Mouse (Mus musculus) midbrain, postnatal 0 days (tissue): ENCODE measurements around the gene Eng. TPM values are rescaled to one million over a fixed set of nuclear protein-coding genes. Genes with fewer than 3 reads are reported as not detected.

Source experiments
- ATAC-seq: fragments of 200-750 bp; cut with Nextera tagmentation; 2 replicates; pipeline ENCODE4 v1.8.0; 2017; ENCODE audit warnings: moderate number of reproducible peaks, mild to moderate bottlenecking, moderate TSS enrichment, moderate library complexity; ENCODE audit not compliant: low FRiP score
- DNase-seq: peaks from one replicate; pipeline ENCODE4 v3.0.0-alpha.2; 2015; ENCODE audit warnings: low spot score
- H3K27ac ChIP-seq: fragments of 300-500 bp; sonication (generic); 2 replicates; pipeline ENCODE4 v1.5.1; 2014; ENCODE audit warnings: low read depth, mild to moderate bottlenecking, low read length, mixed read lengths
- H3K27me3 ChIP-seq: fragments of 300-500 bp; sonication (generic); 2 replicates; pipeline ENCODE4 v1.6.1; 2014; ENCODE audit warnings: low read length, control low read depth, mixed read lengths; ENCODE audit not compliant: insufficient read depth
- H3K36me3 ChIP-seq: fragments of 300-500 bp; sonication (generic); 2 replicates; pipeline ENCODE4 v1.6.1; 2014; ENCODE audit warnings: low read length, control low read depth, mixed read lengths; ENCODE audit not compliant: insufficient read depth
- H3K4me1 ChIP-seq: fragments of 300-500 bp; sonication (generic); 2 replicates; pipeline ENCODE4 v1.6.1; 2014; ENCODE audit warnings: mild to moderate bottlenecking, control low read depth, antibody characterized with exemption, low read length, mixed read lengths; ENCODE audit not compliant: insufficient read depth
- H3K4me2 ChIP-seq: fragments of 300-500 bp; sonication (generic); 2 replicates; pipeline ENCODE4 v1.6.1; 2014; ENCODE audit warnings: low read depth, mild to moderate bottlenecking, low read length, mixed read lengths; ENCODE audit not compliant: poor library complexity, severe bottlenecking
- H3K4me3 ChIP-seq: fragments of 300-500 bp; sonication (generic); 2 replicates; pipeline ENCODE4 v1.5.1; 2014; ENCODE audit warnings: low read depth, mild to moderate bottlenecking, low read length, moderate library complexity
- H3K9ac ChIP-seq: fragments of 300-500 bp; sonication (generic); replicated peaks from 2 replicates; pipeline ENCODE4 v1.6.1; 2014; ENCODE audit warnings: mild to moderate bottlenecking, low read length, moderate library complexity, mixed read lengths; ENCODE audit not compliant: poor library complexity, severe bottlenecking
- H3K9me3 ChIP-seq: fragments of 300-500 bp; sonication (generic); 2 replicates; pipeline ENCODE4 v1.6.1; 2016; ENCODE audit warnings: low read length, control low read depth
- CTCF ChIP-seq: IDR thresholded peaks from 2 replicates; pipeline ENCODE4 v1.5.1; 2016; ENCODE audit warnings: antibody characterized with exemption, mild to moderate bottlenecking
- WGBS: fragments of 180-500 bp; shearing (Covaris S2); extraction: QIAGEN DNeasy Blood & Tissue Kit; methylation state at CpG from one replicate; pipeline ENCODE4 v1.1.7; 2014; 5-methylcytosine and 5-hydroxymethylcytosine counted together
- polyA plus RNA-seq: library from polyadenylated mRNA; unstranded; fragments of >200 nt; fragmentation: Nextera tagmentation; extraction: Ambion mirVana; gene quantifications from 2 replicates; pipeline ENCODE4 v1.2.1, GENCODE M21; 2015
- total RNA-seq: library from RNA; depleted of rRNA; stranded (reverse); fragments of >200 nt; gene quantifications from 2 replicates; pipeline ENCODE4 v1.2.3, GENCODE M21; 2014

Eng gene
- total and polyA plus RNA-seq, 2 experiments from 2014 or later = 20.0 to 20.3 TPM

DNA sequence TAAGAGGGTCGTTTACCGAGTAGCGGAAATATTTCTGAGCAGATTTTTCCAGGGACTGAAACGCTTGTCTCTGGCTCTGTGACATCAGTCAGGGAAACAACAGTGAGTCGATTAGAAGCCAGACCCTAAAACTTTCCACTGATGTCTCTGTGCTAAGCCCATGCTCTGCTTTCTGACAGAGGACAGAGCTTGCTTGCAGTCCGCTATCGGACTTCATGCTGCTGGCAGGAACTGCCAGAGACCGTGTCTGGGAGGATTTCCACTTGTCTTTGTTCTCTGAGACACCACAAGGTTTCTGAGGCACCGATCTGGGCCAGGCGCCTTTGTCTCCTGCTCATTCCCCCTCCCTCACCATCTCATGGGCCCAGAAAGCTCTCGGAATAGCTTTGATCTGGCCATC lies 21.4 kb downstream of the Eng start:
- Histone ChIP-seq H3K9ac (no peak overlapping the region), H3K27me3 (no peaks in the 10 kb centered on the region), H3K4me3 (no peak overlapping the region), H3K9me3 (no peaks in the 10 kb centered on the region), H3K4me2 (no peak overlapping the region), H3K4me1 (no peaks in the 10 kb centered on the region), H3K27ac (no peak overlapping the region), H3K36me3 (no peaks in the 10 kb centered on the region)
- ATAC-seq (no peak), DNase-seq (peak; percentile 51)
- WGBS = 23% methylated on average over 11 of the region's 11 CpGs
- TF ChIP-seq CTCF = no peak

DNA sequence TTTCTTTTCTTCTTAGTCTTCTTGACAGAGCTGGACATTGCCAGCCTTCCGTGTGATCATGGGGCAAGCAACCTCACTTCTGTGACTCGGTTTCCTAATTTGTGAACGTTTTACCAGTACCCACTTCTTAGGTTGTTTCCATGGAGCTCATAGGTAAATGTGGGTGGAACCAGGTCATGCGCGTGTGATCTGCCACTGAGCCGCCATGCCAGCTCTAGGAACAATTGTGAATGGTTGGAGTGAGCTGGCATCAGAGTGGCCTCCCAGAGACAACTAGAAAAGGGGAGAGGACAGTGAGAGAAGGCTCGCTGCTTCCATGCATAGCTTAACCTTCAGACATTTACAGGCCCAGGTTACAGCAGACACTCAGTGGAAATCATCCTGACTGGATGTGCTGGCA lies 21.8 kb downstream of the Eng start:
- Histone ChIP-seq H3K27ac (no peak overlapping the region), H3K4me2 (no peak overlapping the region), H3K9ac (no peak overlapping the region), H3K4me3 (no peak overlapping the region), H3K9me3 (no peaks in the 10 kb centered on the region), H3K27me3 (no peaks in the 10 kb centered on the region), H3K36me3 (no peaks in the 10 kb centered on the region), H3K4me1 (no peaks in the 10 kb centered on the region)
- 48% methylated on average over 7 of the region's 7 CpGs for WGBS
- no peak for TF ChIP-seq CTCF
- DNase-seq = no peak
- no peak for ATAC-seq

DNA sequence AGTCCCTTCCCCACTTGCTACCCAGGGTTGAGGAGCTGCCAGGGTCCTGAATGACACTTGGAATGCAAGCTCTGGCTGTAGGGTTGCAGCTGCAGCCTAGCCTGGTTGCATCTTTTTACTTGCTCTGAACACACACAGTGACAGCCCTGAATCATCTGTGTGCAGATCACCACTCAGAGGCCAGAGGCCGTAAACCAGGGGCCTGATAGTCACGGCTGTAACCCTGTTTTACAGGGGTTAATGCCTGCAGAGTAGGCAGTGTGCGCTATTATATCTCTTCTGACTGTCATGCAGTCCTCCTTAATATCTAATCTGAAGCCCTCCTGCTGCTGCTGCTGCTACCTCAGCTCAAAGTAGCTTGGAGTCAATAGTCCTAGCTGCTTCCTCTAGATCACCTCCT lies 23.5 kb downstream of the Eng start:
- Histone ChIP-seq H3K4me2 (no peak overlapping the region), H3K27me3 (no peaks in the 10 kb centered on the region), H3K9me3 (no peaks in the 10 kb centered on the region), H3K4me3 (no peak overlapping the region), H3K9ac (no peak overlapping the region), H3K4me1 (no peaks in the 10 kb centered on the region), H3K36me3 (no peaks in the 10 kb centered on the region), H3K27ac (no peak overlapping the region)
- WGBS = 84% methylated on average over 3 of the region's 3 CpGs
- ATAC-seq = no peak
- TF ChIP-seq CTCF = no peak
- DNase-seq = no peak

DNA sequence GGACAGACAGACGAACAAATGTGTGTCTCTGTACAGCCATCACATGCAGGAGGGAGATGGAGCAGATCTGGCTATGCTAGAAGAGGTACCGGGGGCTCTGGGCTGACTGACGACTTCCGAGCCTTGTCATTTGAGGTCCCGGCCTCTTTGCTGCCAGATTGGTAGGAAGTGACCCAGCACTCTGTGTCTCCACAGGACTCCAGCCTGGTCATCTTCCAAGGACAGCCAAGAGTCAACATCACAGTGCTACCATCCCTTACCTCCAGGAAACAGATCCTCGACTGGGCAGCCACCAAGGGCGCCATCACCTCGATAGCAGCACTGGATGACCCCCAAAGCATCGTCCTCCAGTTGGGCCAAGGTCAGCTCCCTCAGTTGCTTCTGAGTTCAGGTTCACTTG lies 24.8 kb downstream of the Eng start:
- no peaks in the 10 kb centered on the region for H3K4me1 ChIP-seq
- WGBS = 90% methylated on average over 9 of the region's 9 CpGs
- H3K4me2 ChIP-seq = no peak overlapping the region
- H3K4me3 ChIP-seq = no peak overlapping the region
- H3K27ac ChIP-seq = no peak overlapping the region
- ATAC-seq (no peak), DNase-seq (no peak)
- H3K9me3 ChIP-seq = no peaks in the 10 kb centered on the region
- no peak overlapping the region for H3K9ac ChIP-seq
- TF ChIP-seq CTCF = no peak
- no peaks in the 10 kb centered on the region for H3K36me3 ChIP-seq
- H3K27me3 ChIP-seq = no peaks in the 10 kb centered on the region

DNA sequence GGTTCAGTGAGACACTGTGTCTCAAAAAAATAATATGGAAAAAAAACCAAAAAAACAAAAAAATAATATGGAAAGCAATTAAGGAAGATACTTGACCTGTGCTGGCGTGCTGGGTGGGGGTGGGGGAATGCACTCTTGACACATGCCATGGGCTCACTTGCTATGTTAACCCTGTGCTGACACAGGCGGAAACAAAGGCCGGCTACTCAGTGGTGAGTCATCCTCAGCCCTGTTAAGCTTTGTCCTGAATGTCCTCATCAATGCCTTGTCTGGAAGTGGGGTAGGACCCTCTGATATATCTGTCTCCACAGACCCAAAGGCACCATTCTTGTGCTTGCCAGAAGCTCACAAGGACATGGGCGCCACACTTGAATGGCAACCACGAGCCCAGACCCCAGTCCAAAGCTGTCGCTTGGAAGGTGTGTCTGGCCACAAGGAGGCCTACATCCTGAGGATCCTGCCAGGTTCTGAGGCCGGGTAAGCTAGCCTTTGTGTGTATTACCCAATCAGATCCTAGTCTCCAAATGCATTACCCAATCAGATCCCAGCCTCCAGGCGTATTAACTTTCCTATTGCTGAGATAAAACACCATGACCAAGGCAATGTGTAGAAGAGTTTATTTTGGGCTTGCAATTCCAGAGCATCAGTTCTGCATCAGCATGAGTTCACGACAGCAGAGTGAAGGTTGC lies 25.7 kb downstream of the Eng start:
- no peak overlapping the region for H3K27ac ChIP-seq
- H3K27me3 ChIP-seq = no peaks in the 10 kb centered on the region
- no peak overlapping the region for H3K4me3 ChIP-seq
- H3K4me2 ChIP-seq = no peak overlapping the region
- no peaks in the 10 kb centered on the region for H3K4me1 ChIP-seq
- H3K9ac ChIP-seq = no peak overlapping the region
- no peaks in the 10 kb centered on the region for H3K36me3 ChIP-seq
- ATAC-seq = no peak
- TF ChIP-seq CTCF = no peak
- no peaks in the 10 kb centered on the region for H3K9me3 ChIP-seq
- DNase-seq = no peak
- WGBS = 62% methylated on average over 9 of the region's 9 CpGs

DNA sequence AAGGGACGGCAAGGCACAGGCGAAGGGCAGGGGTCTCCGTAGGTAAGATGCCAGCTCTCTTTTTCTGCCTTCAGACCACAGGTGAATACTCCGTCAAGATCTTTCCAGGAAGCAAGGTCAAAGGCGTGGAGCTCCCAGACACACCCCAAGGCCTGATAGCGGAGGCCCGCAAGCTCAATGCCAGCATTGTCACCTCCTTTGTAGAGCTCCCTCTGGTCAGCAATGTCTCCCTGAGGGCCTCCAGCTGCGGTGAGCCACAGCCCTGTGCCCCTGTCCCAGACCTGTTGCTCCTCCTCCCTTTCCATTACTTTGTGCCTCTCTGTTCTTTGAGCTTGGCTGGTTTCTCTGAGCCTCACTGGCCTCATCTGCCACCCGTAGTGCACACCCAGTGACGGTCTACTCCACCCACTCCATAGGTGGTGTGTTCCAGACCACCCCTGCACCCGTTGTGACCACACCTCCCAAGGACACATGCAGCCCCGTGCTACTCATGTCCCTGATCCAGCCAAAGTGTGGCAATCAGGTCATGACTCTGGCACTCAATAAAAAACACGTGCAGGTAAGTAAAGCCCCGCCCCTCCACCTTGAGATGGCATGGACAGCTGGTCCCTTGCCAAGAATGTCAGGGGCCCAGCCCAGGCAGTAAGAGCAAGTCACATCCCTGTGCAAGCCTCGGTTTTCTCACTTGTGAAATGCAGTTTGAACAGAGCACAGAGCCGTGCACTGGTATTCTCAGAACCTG lies 27.0 kb downstream of the Eng start:
- no peak for TF ChIP-seq CTCF
- H3K4me3 ChIP-seq = no peak overlapping the region

More for the DNA sequence above, 27.0 kb downstream of the Eng start:
- DNase-seq (no peak), ATAC-seq (no peak)
- Histone ChIP-seq H3K36me3 (no peaks in the 10 kb centered on the region), H3K4me1 (no peaks in the 10 kb centered on the region), H3K9ac (no peak overlapping the region), H3K27ac (no peak overlapping the region), H3K9me3 (no peaks in the 10 kb centered on the region), H3K4me2 (no peak overlapping the region), H3K27me3 (no peaks in the 10 kb centered on the region)
- 84% methylated on average over 16 of the region's 16 CpGs for WGBS
